Mouse (Mus musculus) kidney, adult 2 months (tissue): ENCODE results near the gene Dnajc8.

Experiments
- CTCF ChIP-seq: fragments of 200-500 bp; conservative IDR thresholded peaks from 2 replicates; pipeline ENCODE4 v1.5.1; 2011; ENCODE audit warnings: low read depth, mild to moderate bottlenecking, control low read depth, low read length, moderate library complexity, mixed read lengths; ENCODE audit not compliant: insufficient read depth, insufficient read length
- POLR2A ChIP-seq: fragments of 200-500 bp; IDR thresholded peaks from one replicate; pipeline ENCODE4 v1.6.1; 2011; ENCODE audit warnings: low read depth, low read length, control low read depth

DNA sequence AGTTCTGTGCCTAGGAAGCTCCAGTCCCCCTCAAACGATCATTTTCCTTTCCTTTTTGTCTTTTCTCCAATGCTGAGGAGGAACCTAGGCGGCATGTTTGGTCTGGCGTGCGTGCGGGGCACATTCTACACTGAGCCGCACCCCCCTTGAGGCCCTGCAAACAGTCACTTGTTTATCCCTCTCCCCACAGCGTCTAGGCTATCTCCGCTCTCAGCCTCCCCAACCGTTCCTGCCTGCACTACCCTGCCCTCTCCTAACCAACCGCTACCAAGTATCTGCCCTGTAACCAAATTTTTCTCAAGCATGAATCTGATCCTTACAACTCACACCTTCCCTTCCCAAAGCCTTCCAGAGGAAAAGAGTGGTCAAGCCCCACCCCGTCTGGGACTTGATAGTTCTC is 32.0 kb upstream of the Dnajc8 start:
- no peak for TF ChIP-seq CTCF
- no peak for TF ChIP-seq POLR2A
